Mouse (Mus musculus) urinary bladder, adult 18-20 months (tissue): ENCODE measurements around the gene Gramd1a.
A peak's percentile ranks its signal among the peaks of the same experiment; 100 is the strongest.

ENCODE experiments used
- DNase-seq, 2 experiments: peaks; one replicate each; pipeline ENCODE4 v3.0.0; 2022; ENCODE audit warnings: low spot score in 2 of 2, mixed read lengths in 2 of 2

Gene Gramd1a

DNA sequence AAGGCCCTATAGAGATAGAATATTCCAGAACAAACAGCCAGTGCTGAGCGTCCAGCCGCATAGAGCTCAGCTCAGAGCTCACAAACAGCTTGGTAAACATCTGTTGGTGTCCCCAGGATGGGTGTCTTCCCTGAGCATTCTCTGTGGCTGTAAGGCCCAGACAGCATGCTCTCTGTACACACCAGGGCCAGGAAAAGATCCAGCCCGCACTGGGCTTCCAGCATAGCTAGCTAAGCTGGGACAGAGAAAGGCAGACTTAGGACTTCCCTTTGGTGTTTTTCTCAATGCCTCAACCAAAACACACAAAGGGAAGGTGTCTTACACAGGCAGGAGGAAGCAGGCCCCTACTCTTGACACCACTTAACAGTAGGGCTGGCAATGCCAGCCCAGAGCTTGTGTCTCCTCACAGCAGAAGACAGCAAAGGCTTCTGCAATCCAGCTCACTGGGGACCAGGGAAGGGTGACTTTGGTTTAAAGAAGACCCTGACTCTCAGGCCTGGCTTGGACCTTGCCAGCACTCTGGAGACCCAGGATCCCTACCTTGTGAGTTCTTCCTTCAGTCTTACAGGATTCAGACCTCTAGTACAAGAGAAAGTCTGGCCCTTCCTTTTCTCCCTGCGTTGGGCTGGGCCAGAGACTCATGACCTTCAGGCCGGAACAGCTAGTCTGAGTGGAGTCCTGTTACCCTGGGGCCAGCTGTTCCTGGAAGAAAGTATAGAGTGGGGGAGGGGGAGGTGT, at the start of gene Gramd1a:
TSS of gene Gramd1a (minus strand) at position 601 of the 738 bp plus-strand sequence.
- no peak for DNase-seq

DNA sequence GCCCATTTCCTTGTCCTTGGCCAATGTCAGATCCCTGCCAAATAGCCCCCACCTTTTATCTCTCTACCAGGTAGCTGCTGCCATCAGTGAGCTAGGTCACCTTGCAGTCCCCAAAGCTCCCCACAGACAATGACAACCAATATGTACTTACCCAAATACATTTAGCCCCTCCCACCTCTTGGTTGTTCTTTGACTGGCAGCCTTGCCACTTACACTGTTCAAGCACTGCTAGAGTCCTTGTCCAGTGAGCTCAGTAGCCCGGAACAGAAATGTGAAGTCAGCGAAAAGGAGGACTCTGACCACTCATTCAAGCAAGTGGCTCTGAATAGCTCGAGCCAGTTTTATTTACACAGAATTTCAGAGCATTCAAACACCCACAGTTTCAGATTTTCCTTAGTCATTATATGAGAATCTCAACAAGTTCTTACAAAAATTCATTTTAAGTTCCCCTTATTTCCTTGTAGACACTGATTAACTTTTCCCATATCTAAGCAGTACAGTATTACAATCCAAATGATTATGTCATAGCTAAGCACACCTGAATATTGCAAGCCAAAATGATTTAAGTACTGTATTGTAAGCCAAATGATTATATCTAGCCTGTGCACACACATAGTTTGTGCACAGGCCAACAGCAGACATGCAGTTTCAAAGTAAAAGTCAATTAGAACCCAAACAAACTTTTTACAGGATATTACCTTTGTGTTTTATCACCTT, 40.1 kb upstream of the Gramd1a start:
- DNase-seq: no peak

GRCm38 (mm10) chr7:31184711-31185110, 29.0 kb upstream of the Gramd1a start:
- DNase-seq: no peak

- no peak for DNase-seq
Observed at GRCm38 (mm10) chr7:31182863-31183262, 27.2 kb upstream of the Gramd1a start.

GRCm38 (mm10) chr7:31176886-31177763, 21.4 kb upstream of the Gramd1a start:
- DNase-seq: peak; percentile 40 to 55

GRCm38 (mm10) chr7:31175096-31175495, 19.4 kb upstream of the Gramd1a start:
- no peak for DNase-seq

GRCm38 (mm10) chr7:31174466-31174865, 18.8 kb upstream of the Gramd1a start:
- no peak for DNase-seq

DNA sequence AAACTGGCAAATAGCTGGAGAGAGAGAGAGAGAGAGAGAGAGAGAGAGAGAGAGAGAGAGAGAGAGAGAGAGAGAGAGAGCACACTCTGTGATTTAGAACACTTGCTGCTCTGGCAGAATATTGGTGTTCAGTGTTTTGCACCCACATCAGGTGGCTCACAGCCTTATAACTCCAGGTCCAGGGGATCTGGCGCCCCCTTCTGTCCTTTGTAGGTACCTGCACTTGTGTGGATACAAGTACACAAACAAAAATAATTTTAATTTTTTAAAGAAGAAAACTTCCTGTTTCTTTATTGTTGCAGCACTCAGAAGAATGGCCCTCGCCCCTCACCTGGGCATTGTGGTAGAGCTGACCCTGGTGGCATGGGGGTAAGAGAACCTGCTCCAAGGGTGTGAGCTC, 16.5 kb upstream of the Gramd1a start:
- DNase-seq: no peak

- no peak for DNase-seq
Observed at GRCm38 (mm10) chr7:31170520-31170919, 14.8 kb upstream of the Gramd1a start.

GRCm38 (mm10) chr7:31168412-31168811, 12.7 kb upstream of the Gramd1a start:
- DNase-seq: no peak

DNA sequence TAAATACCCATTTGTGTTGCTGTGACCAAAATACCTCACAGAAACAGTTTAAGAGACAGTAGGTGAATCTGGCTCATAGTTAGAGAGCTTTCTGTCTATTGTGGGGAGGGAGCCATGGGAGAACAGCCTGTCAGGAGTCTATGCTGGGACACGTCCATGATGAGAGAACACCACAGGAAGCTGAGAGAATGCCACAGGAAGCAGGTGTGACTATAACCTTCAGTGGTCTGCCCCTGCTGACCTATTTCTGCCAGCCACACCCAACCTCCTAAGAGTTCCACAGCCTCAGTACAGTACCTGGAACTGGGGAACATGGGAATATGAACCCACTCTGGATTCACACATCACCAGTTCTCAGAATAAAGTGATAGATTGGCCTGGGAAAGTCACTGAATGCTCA, 9.1 kb upstream of the Gramd1a start:
- DNase-seq: no peak

GRCm38 (mm10) chr7:31163666-31164577, 8.2 kb upstream of the Gramd1a start:
- no peak for DNase-seq

- no peak for DNase-seq
Observed at GRCm38 (mm10) chr7:31162324-31162723, 6.6 kb upstream of the Gramd1a start.

DNA sequence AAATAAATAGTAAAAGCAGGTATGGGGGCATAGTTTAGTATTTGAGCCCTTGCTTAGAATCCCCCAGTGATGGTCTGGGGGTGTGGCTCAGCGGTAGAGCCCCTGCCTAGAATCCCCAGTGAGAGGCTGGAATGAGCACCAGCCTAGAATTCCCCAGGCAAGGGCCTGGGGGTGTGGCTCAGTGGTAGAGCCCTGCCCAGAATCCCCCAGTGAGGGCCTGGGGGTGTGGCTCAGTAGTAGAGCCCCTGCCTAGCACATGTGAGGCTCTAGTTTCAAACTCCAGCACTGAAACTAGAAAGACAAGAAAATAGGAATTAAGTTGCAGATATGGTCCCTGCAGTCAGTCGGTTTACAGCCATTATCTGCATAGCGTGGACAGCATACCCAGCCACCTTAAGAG, 6.1 kb upstream of the Gramd1a start:
- DNase-seq: no peak

GRCm38 (mm10) chr7:31161246-31161645, 5.5 kb upstream of the Gramd1a start:
- no peak for DNase-seq

DNA sequence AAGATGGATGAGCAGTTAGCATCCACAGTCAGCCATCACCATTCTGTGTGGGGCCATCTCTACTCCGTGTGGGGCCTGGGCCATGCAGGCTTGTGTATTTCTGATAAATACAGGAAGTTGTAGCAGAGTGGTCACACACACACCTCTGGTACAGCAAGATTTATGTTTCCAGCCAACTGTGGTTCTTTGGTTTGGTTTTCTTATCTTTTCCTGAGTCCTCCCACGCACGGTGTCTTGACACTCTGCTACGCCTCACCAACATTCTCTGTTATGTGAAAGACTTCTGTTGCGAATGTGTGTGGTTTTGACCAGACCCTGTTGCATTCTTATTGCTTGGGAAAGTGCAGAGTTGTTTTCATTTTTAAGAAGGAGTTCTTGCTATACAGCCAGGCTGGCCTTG, 5.1 kb upstream of the Gramd1a start:
- no peak for DNase-seq

DNA sequence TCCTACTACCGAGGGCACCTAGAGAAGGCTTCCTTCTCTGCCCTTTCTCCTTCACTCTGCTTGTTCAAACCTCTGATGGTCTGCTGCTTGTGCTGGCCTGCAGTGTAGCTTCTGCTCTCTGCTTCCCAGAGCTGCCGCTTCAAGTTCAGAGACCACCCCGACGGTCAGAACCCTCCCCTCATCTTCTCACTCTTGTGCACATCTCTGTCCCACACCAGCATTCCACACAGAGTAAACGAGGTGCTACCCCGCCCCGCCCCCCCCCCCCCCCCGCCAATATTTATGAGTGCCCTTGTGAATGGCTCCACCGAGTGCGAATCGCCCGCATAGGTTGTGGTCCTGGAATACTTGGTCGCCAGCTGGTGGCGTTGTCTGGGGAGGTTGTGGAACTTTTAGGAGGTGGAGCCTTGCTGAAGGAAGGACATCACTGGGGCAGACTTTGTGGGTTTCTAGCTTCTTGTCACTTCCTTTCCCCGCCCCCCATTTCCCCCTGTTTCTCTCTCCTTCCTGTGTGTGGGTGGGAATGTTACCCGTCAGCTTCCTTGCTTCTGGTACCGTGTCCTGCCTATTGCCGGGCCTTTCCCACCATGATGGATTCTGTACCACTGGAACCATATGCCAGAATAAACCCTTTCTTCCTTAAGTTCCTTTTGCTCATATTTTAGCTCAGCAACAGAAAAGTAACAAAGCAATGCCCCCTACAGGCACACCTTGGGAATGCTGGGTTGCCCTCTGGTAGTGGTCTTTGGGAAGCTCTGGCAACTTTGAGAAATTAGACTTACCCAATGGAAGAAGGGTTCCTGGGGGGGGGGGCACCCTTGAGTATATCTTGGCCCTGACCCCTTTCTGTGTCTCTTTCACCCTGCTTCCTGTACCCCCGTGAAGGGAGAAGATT, 585 bp upstream of the Gramd1a start:
- DNase-seq: no peak

- DNase-seq: no peak
Observed at GRCm38 (mm10) chr7:31153536-31154320, 2.0 kb downstream of the Gramd1a start.
